Mouse (Mus musculus): ENCODE measurements around the gene Zfp661.
A peak's percentile ranks its signal among the peaks of the same experiment; 100 is the strongest.
"Not testable (repeated sequence)": the region's sequence is repeated elsewhere in the genome, so short reads cannot be mapped to it uniquely, and the experiment has no call there.

Gene Zfp661

GRCm38 (mm10) chr2:127586694-127587513, at the start of gene Zfp661, which contains the start of gene Mrps5:
Zfp661 (minus strand) TSS chr2:127587094.
Mrps5 (plus strand) TSS chr2:127587222.
- DNase-seq: peak; percentile 86

- no peak for DNase-seq
These were observed 48.7 kb upstream of the Zfp661 start for GRCm38 (mm10) chr2:127635581-127635980.

GRCm38 (mm10) chr2:127632601-127633000, 45.7 kb upstream of the Zfp661 start:
- no peak for DNase-seq

- no peak for DNase-seq
These were observed 41.2 kb upstream of the Zfp661 start for GRCm38 (mm10) chr2:127627990-127628570.

GRCm38 (mm10) chr2:127627354-127627753, 40.5 kb upstream of the Zfp661 start:
- DNase-seq: no peak

- DNase-seq: no peak
These were observed 38.8 kb upstream of the Zfp661 start for GRCm38 (mm10) chr2:127625659-127626058.

- DNase-seq: no peak
These were observed 37.9 kb upstream of the Zfp661 start for GRCm38 (mm10) chr2:127624786-127625185.

- DNase-seq: no peak
These were observed 35.2 kb upstream of the Zfp661 start for GRCm38 (mm10) chr2:127622065-127622464.

GRCm38 (mm10) chr2:127619311-127619710, 32.4 kb upstream of the Zfp661 start:
- DNase-seq: no peak

GRCm38 (mm10) chr2:127612288-127612687, 25.4 kb upstream of the Zfp661 start:
- DNase-seq: no peak

- DNase-seq: no peak
These were observed 24.5 kb upstream of the Zfp661 start for GRCm38 (mm10) chr2:127611386-127611785.

GRCm38 (mm10) chr2:127608986-127609385, 22.1 kb upstream of the Zfp661 start:
- DNase-seq: no peak

GRCm38 (mm10) chr2:127608234-127608633, 21.3 kb upstream of the Zfp661 start:
- no peak for DNase-seq

- no peak for DNase-seq
These were observed 18.3 kb upstream of the Zfp661 start for GRCm38 (mm10) chr2:127605203-127605602.

- not testable (repeated sequence) for DNase-seq
These were observed 16.5 kb upstream of the Zfp661 start for GRCm38 (mm10) chr2:127603383-127603782.

- DNase-seq: no peak
These were observed 3.9 kb upstream of the Zfp661 start for GRCm38 (mm10) chr2:127590840-127591239.

- no peak for DNase-seq
These were observed 3.3 kb upstream of the Zfp661 start for GRCm38 (mm10) chr2:127590204-127590603.

GRCm38 (mm10) chr2:127588897-127589296, 2.0 kb upstream of the Zfp661 start:
- no peak for DNase-seq

GRCm38 (mm10) chr2:127587514-127587844, 585 bp upstream of the Zfp661 start:
- DNase-seq: no peak

- peak; percentile 93 for DNase-seq
These were observed 2.4 kb downstream of the Zfp661 start for GRCm38 (mm10) chr2:127584436-127584858.

- no peak for DNase-seq
These were observed 13.6 kb downstream of the Zfp661 start for GRCm38 (mm10) chr2:127573322-127573721.

GRCm38 (mm10) chr2:127559070-127559966, 27.6 kb downstream of the Zfp661 start:
- peak; percentile 95 for DNase-seq

GRCm38 (mm10) chr2:127551078-127551477, 35.8 kb downstream of the Zfp661 start:
- peak; percentile 26 for DNase-seq

All from right cerebral cortex, postnatal 4 days (tissue).